Mouse (Mus musculus): ENCODE measurements around the gene Gm21293. TPM values are rescaled to one million over a fixed set of nuclear protein-coding genes. Genes with fewer than 3 reads are reported as not detected.

The Gm21293 gene
- polyA plus RNA-seq, 1 experiment from 2014 or later, result not detected

Other genes with a start within 250 kb of the Gm21293 start
- gene Gm6763, start 8.5 kb downstream of the Gm21293 start, polyA plus RNA-seq (2014; fragmentation: Nextera tagmentation; extraction: Ambion mirVana), result not detected in 2 replicates
- not detected in 2 replicates for gene Gm8764, start 17.0 kb downstream of the Gm21293 start, polyA plus RNA-seq (2014; fragmentation: Nextera tagmentation; extraction: Ambion mirVana)
- gene Gm21304, start 25.5 kb downstream of the Gm21293 start, polyA plus RNA-seq (2014; fragmentation: Nextera tagmentation; extraction: Ambion mirVana), result not detected in 2 replicates
- not detected in 2 replicates for gene Gm21312, start 34.0 kb downstream of the Gm21293 start, polyA plus RNA-seq (2014; fragmentation: Nextera tagmentation; extraction: Ambion mirVana)
- gene Gm20765, start 42.5 kb downstream of the Gm21293 start, polyA plus RNA-seq (2014; fragmentation: Nextera tagmentation; extraction: Ambion mirVana), result not detected in 2 replicates
- not detected in 2 replicates for gene Gm4340, start 51.1 kb downstream of the Gm21293 start, polyA plus RNA-seq (2014; fragmentation: Nextera tagmentation; extraction: Ambion mirVana)